Mouse (Mus musculus) limb, embryonic 14.5 days (tissue): ENCODE measurements at regions not wholly inside any gene's neighbourhood (a gene's known extent, or its start where the extent isn't known, plus 50 kb on each side); places are given as distances from the start of the nearest gene placed in this dataset.

ENCODE experiments used
- ATAC-seq: fragments of 200-750 bp; cut with Nextera tagmentation; 2 replicates; pipeline ENCODE4 v1.8.0; 2017; ENCODE audit warnings: low read depth, moderate number of reproducible peaks, moderate TSS enrichment; ENCODE audit not compliant: low FRiP score
- DNase-seq: peaks from one replicate; pipeline ENCODE4 v3.0.0-alpha.2; 2015; ENCODE audit warnings: low spot score
- H3K27ac ChIP-seq: fragments of 300-500 bp; sonication (generic); replicated peaks from 2 replicates; pipeline ENCODE4 v1.5.1; 2014; ENCODE audit warnings: low read depth, mild to moderate bottlenecking, low read length, moderate library complexity, mixed read lengths
- H3K27me3 ChIP-seq: fragments of 300-500 bp; sonication (generic); 2 replicates; pipeline ENCODE4 v1.6.1; 2014; ENCODE audit warnings: low read length, mixed read lengths; ENCODE audit not compliant: control insufficient read depth, insufficient read depth
- H3K36me3 ChIP-seq: fragments of 300-500 bp; sonication (generic); 2 replicates; pipeline ENCODE4 v1.6.1; 2014; ENCODE audit warnings: mild to moderate bottlenecking, low read length, moderate library complexity, mixed read lengths; ENCODE audit not compliant: control insufficient read depth, insufficient read depth
- H3K4me1 ChIP-seq: fragments of 300-500 bp; sonication (generic); 2 replicates; pipeline ENCODE4 v1.6.1; 2014; ENCODE audit warnings: antibody characterized with exemption, low read length, mixed read lengths; ENCODE audit not compliant: control insufficient read depth, insufficient read depth
- H3K4me2 ChIP-seq: fragments of 300-500 bp; sonication (generic); replicated peaks from 2 replicates; pipeline ENCODE4 v1.6.1; 2014; ENCODE audit warnings: low read depth, mild to moderate bottlenecking, low read length, moderate library complexity; ENCODE audit not compliant: severe bottlenecking
- H3K4me3 ChIP-seq: fragments of 300-500 bp; sonication (generic); replicated peaks from 2 replicates; pipeline ENCODE4 v1.5.1; 2014; ENCODE audit warnings: low read length
- H3K9ac ChIP-seq: fragments of 300-500 bp; sonication (generic); 2 replicates; pipeline ENCODE4 v1.6.1; 2014; ENCODE audit warnings: mild to moderate bottlenecking, low read depth, low read length, moderate library complexity; ENCODE audit not compliant: severe bottlenecking
- H3K9me3 ChIP-seq: fragments of 300-500 bp; sonication (generic); 2 replicates; pipeline ENCODE4 v1.6.1; 2016; ENCODE audit warnings: low read length; ENCODE audit not compliant: control insufficient read depth
- POLR2A ChIP-seq: fragments of 200-500 bp; IDR thresholded peaks from 2 replicates; pipeline ENCODE4 v1.8.0; 2012; ENCODE audit warnings: inconsistent platforms, mild to moderate bottlenecking, moderate library complexity, borderline replicate concordance; ENCODE audit not compliant: insufficient read depth, insufficient read length; ENCODE audit errors: extremely low read depth
- WGBS: fragments of 180-500 bp; shearing (Covaris S2); extraction: QIAGEN DNeasy Blood & Tissue Kit; methylation state at CpG from one replicate; pipeline ENCODE4 v1.1.7; 2014; 5-methylcytosine and 5-hydroxymethylcytosine counted together

DNA sequence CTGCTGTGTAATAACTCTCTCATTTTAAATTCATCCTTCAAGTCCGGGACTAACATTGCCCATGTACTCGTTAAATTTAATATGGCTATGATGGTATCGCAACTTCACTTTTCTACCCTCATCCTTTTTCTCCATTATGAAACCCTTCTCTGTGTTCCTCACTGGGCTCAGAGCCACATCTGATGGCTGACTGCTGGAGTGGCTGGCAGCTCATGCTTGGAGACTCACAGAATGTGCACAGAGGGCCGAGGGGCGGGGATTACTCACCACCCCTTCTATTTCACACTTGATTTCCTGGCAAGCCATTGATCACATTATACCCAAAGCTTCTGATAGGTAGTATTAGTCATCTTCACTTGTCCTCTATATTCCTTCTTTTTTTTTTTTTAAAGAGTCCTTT, 81.1 kb upstream of the Vwde start:
- H3K4me2 ChIP-seq: no peak overlapping the region
- no peak overlapping the region for H3K27ac ChIP-seq
- H3K4me3 ChIP-seq: no peak overlapping the region
- TF ChIP-seq POLR2A: no peak
- no peaks in the 10 kb centered on the region for H3K4me1 ChIP-seq
- 78% methylated on average over 5 of the region's 5 CpGs for WGBS
- no peaks in the 10 kb centered on the region for H3K36me3 ChIP-seq
- no peak for ATAC-seq
- no peak overlapping the region for H3K9ac ChIP-seq
- no peaks in the 10 kb centered on the region for H3K27me3 ChIP-seq
- DNase-seq: no peak
- H3K9me3 ChIP-seq: no peaks in the 10 kb centered on the region

DNA sequence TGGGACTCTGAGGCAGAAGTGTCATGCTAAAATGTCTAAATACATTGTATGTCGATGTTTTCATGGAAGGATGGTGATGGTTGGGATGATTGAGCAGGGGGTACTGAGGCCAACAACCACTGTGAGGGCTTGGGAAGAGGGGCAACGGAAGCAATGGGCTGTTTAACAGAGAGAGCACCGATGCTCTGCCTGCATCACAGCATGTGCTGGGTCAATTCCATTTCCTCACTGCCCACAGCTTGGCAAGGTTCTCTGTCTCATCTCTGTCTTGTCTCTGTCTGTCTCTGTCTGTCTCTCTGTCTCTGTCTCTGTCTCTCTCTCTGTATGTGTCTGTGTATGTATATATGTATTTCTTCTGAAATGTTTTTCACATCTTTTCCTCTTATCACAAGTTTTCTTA, 73.4 kb upstream of the Vwde start:
- Histone ChIP-seq H3K9me3 (no peaks in the 10 kb centered on the region), H3K4me3 (no peak overlapping the region), H3K4me1 (no peaks in the 10 kb centered on the region), H3K9ac (no peak overlapping the region), H3K36me3 (no peaks in the 10 kb centered on the region), H3K27me3 (no peaks in the 10 kb centered on the region), H3K27ac (no peak overlapping the region), H3K4me2 (no peak overlapping the region)
- ATAC-seq (no peak), DNase-seq (no peak)
- WGBS: 88% methylated on average over 3 of the region's 3 CpGs
- no peak for TF ChIP-seq POLR2A

DNA sequence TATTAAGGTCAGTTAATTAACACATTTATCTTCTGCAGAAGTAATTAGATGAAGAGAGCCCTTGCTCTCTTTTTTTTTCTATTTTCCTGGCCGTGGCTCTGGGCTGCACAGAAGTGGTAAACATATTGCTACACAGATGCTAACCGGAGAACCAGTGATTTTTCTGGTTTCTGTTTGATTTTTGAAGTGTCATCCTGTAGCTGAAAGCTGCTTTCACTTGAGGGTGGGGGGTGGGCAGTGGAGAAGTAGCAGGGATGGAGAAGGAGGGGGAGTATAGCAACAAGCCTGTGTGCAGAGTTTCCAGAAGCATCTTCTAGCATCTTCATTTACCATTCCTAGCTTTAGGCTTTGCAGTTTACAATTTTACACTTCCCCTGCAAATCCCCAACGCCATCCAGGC, 72.3 kb upstream of the Vwde start:
- H3K9ac ChIP-seq: no peak overlapping the region
- no peaks in the 10 kb centered on the region for H3K4me1 ChIP-seq
- no peak overlapping the region for H3K27ac ChIP-seq
- no peak for DNase-seq
- H3K4me2 ChIP-seq: no peak overlapping the region
- TF ChIP-seq POLR2A: no peak
- no peaks in the 10 kb centered on the region for H3K9me3 ChIP-seq
- H3K36me3 ChIP-seq: no peaks in the 10 kb centered on the region
- 69% methylated on average over 3 of the region's 3 CpGs for whole genome bisulfite sequencing
- H3K27me3 ChIP-seq: no peaks in the 10 kb centered on the region
- H3K4me3 ChIP-seq: no peak overlapping the region
- ATAC-seq: no peak

DNA sequence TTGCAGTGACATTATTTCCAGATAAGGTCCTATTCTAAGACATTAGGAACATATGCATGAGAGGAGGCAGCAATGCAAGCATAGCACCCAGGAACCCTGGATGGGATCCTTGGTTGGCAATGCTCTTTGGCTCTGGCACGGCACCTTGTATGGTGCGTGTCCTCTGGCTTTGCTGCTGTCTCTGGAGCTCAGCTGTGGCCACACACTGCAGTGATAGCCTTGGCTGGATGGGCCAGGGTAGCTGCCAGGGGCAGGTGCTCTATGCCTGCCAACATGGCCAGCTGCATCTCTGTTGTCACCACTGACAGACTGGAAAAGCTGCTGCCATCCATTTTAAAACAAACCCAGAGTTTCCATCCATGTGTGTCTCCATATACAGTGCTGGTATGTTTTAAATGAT, 71.3 kb upstream of the Vwde start:
- 92% methylated on average over 2 of the region's 2 CpGs for WGBS
- Histone ChIP-seq H3K4me3 (no peak overlapping the region), H3K4me2 (no peak overlapping the region), H3K27ac (no peak overlapping the region), H3K27me3 (no peaks in the 10 kb centered on the region), H3K36me3 (no peaks in the 10 kb centered on the region), H3K4me1 (no peaks in the 10 kb centered on the region), H3K9me3 (no peaks in the 10 kb centered on the region), H3K9ac (no peak overlapping the region)
- DNase-seq (no peak), ATAC-seq (no peak)
- TF ChIP-seq POLR2A: no peak

DNA sequence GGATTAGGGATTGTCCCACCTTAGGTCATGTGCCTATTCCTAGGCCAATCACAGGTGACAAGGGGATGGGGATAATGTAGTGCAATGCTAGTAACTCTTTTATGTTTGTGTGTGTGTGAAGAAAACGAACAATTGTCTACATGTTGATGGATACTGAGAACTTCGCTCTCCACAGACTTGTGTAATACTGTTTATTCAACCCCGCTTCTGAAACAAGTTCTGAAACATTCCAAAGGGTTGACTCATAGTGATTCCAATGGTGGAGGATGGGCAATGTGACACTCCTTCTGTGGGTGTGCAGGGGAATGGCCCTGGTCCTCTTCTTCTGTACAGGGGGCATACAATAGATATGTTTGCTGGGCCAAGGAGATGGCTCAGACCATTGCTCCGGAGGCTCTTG, 69.6 kb upstream of the Vwde start:
- Histone ChIP-seq H3K4me2 (no peak overlapping the region), H3K9me3 (no peaks in the 10 kb centered on the region), H3K4me1 (no peaks in the 10 kb centered on the region), H3K9ac (no peak overlapping the region), H3K27me3 (no peaks in the 10 kb centered on the region), H3K36me3 (no peaks in the 10 kb centered on the region), H3K27ac (no peak overlapping the region), H3K4me3 (no peak overlapping the region)
- DNase-seq (no peak), ATAC-seq (no peak)
- TF ChIP-seq POLR2A: no peak
- 75% methylated on average over 4 of the region's 4 CpGs for WGBS

DNA sequence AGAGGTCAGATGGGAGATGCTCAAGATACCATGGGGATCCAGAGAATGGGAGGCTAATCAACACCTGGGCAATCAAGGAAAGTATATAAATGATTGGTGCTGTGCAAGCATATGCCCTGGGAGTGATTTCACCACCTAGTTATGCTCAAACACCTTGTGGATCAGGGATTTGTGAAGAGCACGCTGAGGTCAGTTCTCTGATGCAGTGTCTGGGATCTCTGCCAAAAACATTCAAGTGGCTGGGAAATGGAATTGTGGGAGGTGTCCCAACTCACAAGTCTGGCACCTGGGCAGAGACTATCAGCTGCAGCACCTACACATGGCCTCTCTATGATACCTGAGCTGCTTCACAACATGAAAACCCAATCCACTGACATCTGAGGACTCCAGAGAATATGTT, 63.7 kb upstream of the Vwde start:
- no peak for TF ChIP-seq POLR2A
- Histone ChIP-seq H3K9me3 (no peaks in the 10 kb centered on the region), H3K4me2 (no peak overlapping the region), H3K27ac (no peak overlapping the region), H3K27me3 (no peaks in the 10 kb centered on the region), H3K36me3 (no peaks in the 10 kb centered on the region), H3K4me3 (no peak overlapping the region), H3K4me1 (peaks cover 5% of the 10 kb centered on the region; the same call in 1 of the 2 replicates), H3K9ac (no peak overlapping the region)
- ATAC-seq (no peak), DNase-seq (peak; percentile 55)
- 31% methylated on average over 1 of the region's 1 CpGs for WGBS
